20 mouse cellular contexts compared by ENCODE assay signal in the genomic region with DNA sequence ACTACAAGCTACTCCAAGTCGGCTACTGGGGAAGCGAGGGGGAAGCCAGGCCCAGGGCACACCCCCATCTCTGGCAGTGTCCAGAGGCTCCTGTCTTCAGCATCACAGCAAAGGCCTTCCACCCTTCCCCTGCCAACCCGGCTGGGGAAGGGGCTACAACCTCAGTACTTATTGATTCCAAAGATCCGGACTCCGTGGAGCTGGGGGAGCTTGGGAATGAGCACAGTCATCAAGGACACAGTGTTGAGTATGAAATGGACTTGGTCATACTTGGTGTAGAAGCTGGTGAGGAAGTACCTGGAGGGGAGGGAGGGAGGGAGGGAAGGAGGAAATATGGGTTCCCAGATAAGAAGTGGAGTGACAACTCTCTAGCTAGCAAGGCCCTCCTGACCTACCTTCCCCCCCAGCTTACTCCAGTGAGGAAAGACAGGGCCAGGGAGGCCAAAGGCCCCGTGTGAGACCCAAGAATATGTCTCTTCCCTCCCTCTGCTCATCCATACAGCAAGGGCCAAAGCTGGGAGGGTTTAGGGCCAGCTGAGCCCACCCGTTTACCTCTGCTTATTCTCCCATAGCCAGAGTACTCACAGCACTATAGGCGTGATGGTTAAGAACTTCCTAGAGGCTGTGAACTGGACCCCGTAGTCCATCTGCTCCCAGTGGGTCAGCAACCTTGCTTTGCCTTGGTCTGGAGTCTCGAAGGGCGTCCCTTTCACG. TPM values are rescaled to one million over a fixed set of nuclear protein-coding genes. Genes with fewer than 3 reads are reported as not detected.
DNase-seq lines count a peak whose midpoint lies in the region; ATAC-seq and TF ChIP-seq lines count a peak whose summit lies in the region.
"Had no signal": no experiment of that assay in that cellular context is flagged by ENCODE, and none has a peak within 500 bp of the region (broad histone marks: within the 10 kb centered on the region; RNA-seq: fewer than 3 reads in every experiment).

No protein-coding gene starts in this region.

- peak overlapping the region; percentile 49; the same call in 1 of the 2 replicates for H3K9ac ChIP-seq in heart, embryonic 11.5 days (ENCODE audit: low read depth, low read length)
- peak overlapping the region; percentile 73 for H3K9ac ChIP-seq in liver, postnatal 0 days (replicated peaks)
- H3K9ac ChIP-seq: midbrain, embryonic 12.5 days; neural tube, embryonic 12.5 days had no signal

- H3K27me3 ChIP-seq in heart, embryonic 11.5 days (ENCODE audit: control insufficient read depth, insufficient read depth, low read length), result no peaks in the 10 kb centered on the region
- H3K27me3 ChIP-seq in G1E (ENCODE audit: insufficient read depth, low read length), result no peaks in the 10 kb centered on the region
- H3K27me3 ChIP-seq in liver, postnatal 0 days (ENCODE audit: insufficient read depth, low read length), result no peaks in the 10 kb centered on the region
- H3K27me3 ChIP-seq: midbrain, embryonic 12.5 days; neural tube, embryonic 12.5 days had no signal

- peak overlapping the region; percentile 47 for H3K4me2 ChIP-seq in heart, embryonic 11.5 days
- H3K4me2 ChIP-seq in liver, postnatal 0 days (ENCODE audit: low read depth, low read length), result peak overlapping the region; percentile 88
- H3K4me2 ChIP-seq: midbrain, embryonic 12.5 days; neural tube, embryonic 12.5 days had no signal

- TF ChIP-seq EP300 in liver, postnatal 0 days (IDR thresholded peaks at IDR 0.05; ENCODE audit: low read depth), result peak; percentile 72

- TF ChIP-seq CTCF in G1E (IDR thresholded peaks at IDR 0.05; ENCODE audit: low read depth, low read length), result no peak
- TF ChIP-seq CTCF in liver, postnatal 0 days (IDR thresholded peaks at IDR 0.05; ENCODE audit: low read depth), result no peak

- H3K27ac ChIP-seq in heart, embryonic 11.5 days (ENCODE audit: low read depth, low read length), result peak overlapping the region; percentile 89
- H3K27ac ChIP-seq in liver, postnatal 0 days (ENCODE audit: low read depth), result peak overlapping the region; percentile 97
- H3K27ac ChIP-seq: gastrocnemius, adult 2 months; midbrain, embryonic 12.5 days; neural tube, embryonic 12.5 days had no signal

- peaks cover 66% of the 10 kb centered on the region for H3K4me1 ChIP-seq in heart, embryonic 11.5 days (ENCODE audit: control insufficient read depth, insufficient read depth, low read length)
- peaks cover 86% of the 10 kb centered on the region for H3K4me1 ChIP-seq in G1E (ENCODE audit: insufficient read depth, low read depth, low read length)
- peaks cover 52% of the 10 kb centered on the region for H3K4me1 ChIP-seq in liver, postnatal 0 days (ENCODE audit: insufficient read depth)

- intact Hi-C loops in heart, postnatal 25 days (cut with DNase I), result no loop called here

- 68% methylated on average over 12 of the region's 12 CpGs for WGBS in heart, embryonic 11.5 days (ENCODE audit: insufficient replicate concordance)
- WGBS in liver, postnatal 0 days (ENCODE audit: insufficient replicate concordance), result 44% methylated on average over 12 of the region's 12 CpGs

- no peak for DNase-seq in heart, postnatal 25 days (ENCODE audit: low spot score)
- DNase-seq in G1E (ENCODE audit: low spot score), result peak; percentile 87
- DNase-seq in liver, postnatal 0 days, result peak; percentile 50
- DNase-seq in layer of hippocampus, adult 8-10 months (ENCODE audit: low spot score in 2 of 2), result no peak
- DNase-seq in thymus, postnatal 0 days (ENCODE audit: low spot score), result no peak
- no peak for DNase-seq in cerebellum, adult 11 months
- DNase-seq: cerebellum, postnatal 36 days; gastrocnemius, adult 2 months; lung, adult 18-20 months; right cerebral cortex, adult 18-20 months had no signal

- H3K36me3 ChIP-seq in heart, embryonic 11.5 days (ENCODE audit: control insufficient read depth, insufficient read depth, low read length), result peaks cover 7% of the 10 kb centered on the region
- peaks cover 60% of the 10 kb centered on the region for H3K36me3 ChIP-seq in G1E (replicated peaks)
- H3K36me3 ChIP-seq in liver, postnatal 0 days (replicated peaks; ENCODE audit: insufficient read depth, low read length), result peaks cover 5% of the 10 kb centered on the region

- no peaks in the 10 kb centered on the region for H3K9me3 ChIP-seq in heart, embryonic 11.5 days (replicated peaks; ENCODE audit: control insufficient read depth, low read length)
- H3K9me3 ChIP-seq in G1E (replicated peaks), result no peaks in the 10 kb centered on the region
- no peaks in the 10 kb centered on the region for H3K9me3 ChIP-seq in liver, postnatal 0 days (ENCODE audit: low read length)
- H3K9me3 ChIP-seq: midbrain, embryonic 12.5 days; neural tube, embryonic 12.5 days had no signal

- 0 out of 2 replicates have a peak, but pooled peaks have one; percentile 35 for ATAC-seq in heart, embryonic 11.5 days (replicated peaks; ENCODE audit: insufficient number of reproducible peaks, low FRiP score, low TSS enrichment)
- ATAC-seq in G1E (ENCODE audit: extremely low read depth, insufficient number of reproducible peaks, low FRiP score, poor library complexity, severe bottlenecking), result peak; percentile 36; the same call in 1 of the 2 replicates
- peak; percentile 32 for ATAC-seq in erythroid progenitor cell, adult 5-6 weeks (replicated peaks; ENCODE audit: low FRiP score, poor library complexity, severe bottlenecking)
- peak; percentile 57 for ATAC-seq in liver, postnatal 0 days

- H3K4me3 ChIP-seq in heart, embryonic 11.5 days (ENCODE audit: low read depth, low read length), result peak overlapping the region; percentile 18; the same call in 1 of the 2 replicates
- peak overlapping the region; percentile 67; the same call in 1 of the 2 replicates for H3K4me3 ChIP-seq in G1E (ENCODE audit: low read depth, low read length)
- H3K4me3 ChIP-seq in liver, postnatal 0 days (ENCODE audit: low read depth, low read length), result peak overlapping the region; percentile 46
- H3K4me3 ChIP-seq: gastrocnemius, adult 2 months; midbrain, embryonic 12.5 days; neural tube, embryonic 12.5 days had no signal

RNA-seq across cellular contexts. Expression of a gene that starts 4.5 kb away (rescaled TPM):
- 9.6 and 15.0 TPM in 2 replicates for polyA plus RNA-seq in heart, embryonic 11.5 days (2014; fragmentation: Nextera tagmentation; extraction: Ambion mirVana)
- 10 to 100 TPM; 35.6 to 37.8 TPM for total RNA-seq in heart, postnatal 25 days (2021)
- total RNA-seq in G1E (2014; fragmentation: Nextera tagmentation) (11.0 and 22.0 TPM in 2 replicates), G1E (2017) (55.0 and 57.0 TPM in 2 replicates)
- polyA plus RNA-seq in G1E (2012), result 37.8 and 43.2 TPM in 2 replicates
- 54.5 and 58.4 TPM in 2 replicates for total RNA-seq in erythroid progenitor cell, adult 5-6 weeks (2015; ENCODE audit: low replicate concordance)
- total RNA-seq in erythroid progenitor cell, adult 5-6 weeks (2017; ENCODE audit: low replicate concordance), result 68.6 and 79.1 TPM in 2 replicates
- 39.3 and 42.0 TPM in 2 replicates for polyA plus RNA-seq in liver, postnatal 0 days (2015; fragmentation: Nextera tagmentation; extraction: Ambion mirVana)
- total RNA-seq in layer of hippocampus, adult 8-10 months (2022), result 10 to 100 TPM; 43.4 to 57.6 (median 48.9) TPM
- 37.6 and 38.5 TPM in 2 replicates for polyA plus RNA-seq in thymus, postnatal 0 days (2015; fragmentation: Nextera tagmentation; extraction: Ambion mirVana)

RNA-seq across cellular contexts. Expression of a gene that starts 15.4 kb away (rescaled TPM):
- not detected in 2 replicates for polyA plus RNA-seq in heart, embryonic 11.5 days (2014; fragmentation: Nextera tagmentation; extraction: Ambion mirVana)
- total RNA-seq in heart, postnatal 25 days (2021), result not detected
- total RNA-seq in G1E (2014; fragmentation: Nextera tagmentation) (not detected in 2 replicates), G1E (2017) (not detected in 2 replicates)
- polyA plus RNA-seq in G1E (2012), result not detected in 2 replicates
- total RNA-seq in erythroid progenitor cell, adult 5-6 weeks (2015; ENCODE audit: low replicate concordance), result not detected in 2 replicates
- not detected in 2 replicates for total RNA-seq in erythroid progenitor cell, adult 5-6 weeks (2017; ENCODE audit: low replicate concordance)
- polyA plus RNA-seq in liver, postnatal 0 days (2015; fragmentation: Nextera tagmentation; extraction: Ambion mirVana), result not detected in 2 replicates
- not detected for total RNA-seq in layer of hippocampus, adult 8-10 months (2022)
- polyA plus RNA-seq in thymus, postnatal 0 days (2015; fragmentation: Nextera tagmentation; extraction: Ambion mirVana), result not detected in 2 replicates
- total RNA-seq: adrenal gland, postnatal 4 days; gastrocnemius, adult 2 months; layer of hippocampus, postnatal 25 days had no signal
- polyA plus RNA-seq: C2C12; heart, postnatal 0 days; kidney, embryonic 16.5 days; midbrain, embryonic 12.5 days; neural tube, embryonic 12.5 days; stomach, embryonic 16.5 days had no signal

RNA-seq across cellular contexts. Expression of a gene that starts 31.8 kb away (rescaled TPM):
- polyA plus RNA-seq in heart, embryonic 11.5 days (2014; fragmentation: Nextera tagmentation; extraction: Ambion mirVana), result 0.33 and 0.62 TPM in 2 replicates
- not detected for total RNA-seq in heart, postnatal 25 days (2021)
- total RNA-seq in G1E (2014; fragmentation: Nextera tagmentation), result 2.5 and 4.8 TPM in 2 replicates
- 3.3 and 4.6 TPM in 2 replicates for total RNA-seq in G1E (2017)
- polyA plus RNA-seq in G1E (2012), result 0.36 and 0.43 TPM in 2 replicates
- total RNA-seq in erythroid progenitor cell, adult 5-6 weeks (2015; ENCODE audit: low replicate concordance), result 7.5 and 8.3 TPM in 2 replicates
- 3.1 and 13.2 TPM in 2 replicates for total RNA-seq in erythroid progenitor cell, adult 5-6 weeks (2017; ENCODE audit: low replicate concordance)
- 0.65 and 1.1 TPM in 2 replicates for polyA plus RNA-seq in liver, postnatal 0 days (2015; fragmentation: Nextera tagmentation; extraction: Ambion mirVana)
- total RNA-seq in layer of hippocampus, adult 8-10 months (2022), result under 1 TPM in 1 of 4 experiments, not detected in 3; 0.75 TPM
- 2.3 and 2.4 TPM in 2 replicates for polyA plus RNA-seq in thymus, postnatal 0 days (2015; fragmentation: Nextera tagmentation; extraction: Ambion mirVana)
- total RNA-seq: gastrocnemius, adult 2 months; layer of hippocampus, postnatal 25 days had no signal
- polyA plus RNA-seq: C2C12; neural tube, embryonic 12.5 days had no signal

RNA-seq across cellular contexts. Expression of a gene that starts 36.9 kb away (rescaled TPM):
- 0.13 TPM in 1 of 2 replicates, not detected in the other for polyA plus RNA-seq in heart, embryonic 11.5 days (2014; fragmentation: Nextera tagmentation; extraction: Ambion mirVana)
- under 1 TPM; 0.44 to 0.61 TPM for total RNA-seq in heart, postnatal 25 days (2021)
- total RNA-seq in G1E (2014; fragmentation: Nextera tagmentation), result not detected in 2 replicates
- total RNA-seq in G1E (2017), result 0.23 and 0.71 TPM in 2 replicates
- 0.01 TPM in 1 of 2 replicates, not detected in the other for polyA plus RNA-seq in G1E (2012)
- total RNA-seq in erythroid progenitor cell, adult 5-6 weeks (2015; ENCODE audit: low replicate concordance), result 19.5 and 21.0 TPM in 2 replicates
- total RNA-seq in erythroid progenitor cell, adult 5-6 weeks (2017; ENCODE audit: low replicate concordance), result 5.4 and 6.7 TPM in 2 replicates
- 1.2 and 1.3 TPM in 2 replicates for polyA plus RNA-seq in liver, postnatal 0 days (2015; fragmentation: Nextera tagmentation; extraction: Ambion mirVana)
- total RNA-seq in layer of hippocampus, adult 8-10 months (2022), result not detected
- polyA plus RNA-seq in thymus, postnatal 0 days (2015; fragmentation: Nextera tagmentation; extraction: Ambion mirVana), result 42.6 and 59.5 TPM in 2 replicates
- polyA plus RNA-seq: C2C12 had no signal

RNA-seq across cellular contexts. Expression of a gene that starts 42.8 kb away (rescaled TPM):
- 0.34 and 0.44 TPM in 2 replicates for polyA plus RNA-seq in heart, embryonic 11.5 days (2014; fragmentation: Nextera tagmentation; extraction: Ambion mirVana)
- 1 to 10 TPM; 7.2 to 7.7 TPM for total RNA-seq in heart, postnatal 25 days (2021)
- total RNA-seq in G1E (2014; fragmentation: Nextera tagmentation) (1.3 TPM in 1 of 2 replicates, not detected in the other), G1E (2017) (1.7 and 3.4 TPM in 2 replicates)
- polyA plus RNA-seq in G1E (2012), result not detected in 2 replicates
- total RNA-seq in erythroid progenitor cell, adult 5-6 weeks (2015; ENCODE audit: low replicate concordance), result 5.4 TPM in 1 of 2 replicates, not detected in the other
- total RNA-seq in erythroid progenitor cell, adult 5-6 weeks (2017; ENCODE audit: low replicate concordance), result 1.1 and 3.9 TPM in 2 replicates
- 0.33 and 0.39 TPM in 2 replicates for polyA plus RNA-seq in liver, postnatal 0 days (2015; fragmentation: Nextera tagmentation; extraction: Ambion mirVana)
- 10 to 100 TPM; 12.1 to 20.0 (median 14.9) TPM for total RNA-seq in layer of hippocampus, adult 8-10 months (2022)
- 0.78 and 1.1 TPM in 2 replicates for polyA plus RNA-seq in thymus, postnatal 0 days (2015; fragmentation: Nextera tagmentation; extraction: Ambion mirVana)

Comparison
In these comparisons a context has a peak if more than half of its experiments do, and no peak if none do; other contexts are left out.
1. DNase-seq: peak in G1E (single experiment) and liver, postnatal 0 days (single experiment); none in heart, postnatal 25 days (single experiment), layer of hippocampus, adult 8-10 months (0 of 2), thymus, postnatal 0 days (single experiment) and cerebellum, adult 11 months (single experiment).
2. Peak in every context shown above with its lines, with median percentiles within 50 percentile points of each other: ATAC-seq and H3K4me3 ChIP-seq.